13 mouse cellular contexts compared by ENCODE assay signal in genomic region chr6:128338876-128339275, GRCm38 (mm10). TPM values are rescaled to one million over a fixed set of nuclear protein-coding genes. Genes with fewer than 3 reads are reported as not detected.
DNase-seq lines count a peak whose midpoint lies in the region; ATAC-seq lines count a peak whose summit lies in the region.
"Had no signal": no experiment of that assay in that cellular context is flagged by ENCODE, and none has a peak within 500 bp of the region (broad histone marks: within the 10 kb centered on the region; RNA-seq: fewer than 3 reads in every experiment).

No protein-coding gene starts in this region.

- WGBS in kidney, embryonic 16.5 days, result 28% methylated on average over 5 of the region's 5 CpGs

- H3K27me3 ChIP-seq in kidney, embryonic 16.5 days (ENCODE audit: insufficient read depth, low read length), result no peaks in the 10 kb centered on the region
- H3K27me3 ChIP-seq: heart, embryonic 12.5 days had no signal

- no peak for ATAC-seq in kidney, embryonic 16.5 days (ENCODE audit: low FRiP score, low TSS enrichment)

- H3K36me3 ChIP-seq in kidney, embryonic 16.5 days (ENCODE audit: insufficient read depth, low read length), result peaks cover 9% of the 10 kb centered on the region

- H3K9ac ChIP-seq in kidney, embryonic 16.5 days (replicated peaks; ENCODE audit: low read length), result no peak overlapping the region
- H3K9ac ChIP-seq: heart, embryonic 12.5 days had no signal

- peak overlapping the region; percentile 63; the same call in 1 of the 2 replicates for H3K27ac ChIP-seq in kidney, embryonic 16.5 days (ENCODE audit: low read length)

- H3K4me1 ChIP-seq in kidney, embryonic 16.5 days (ENCODE audit: insufficient read depth, low read length), result peaks cover 28% of the 10 kb centered on the region

- no peak overlapping the region for H3K4me3 ChIP-seq in kidney, embryonic 16.5 days (ENCODE audit: low read length)
- H3K4me3 ChIP-seq: heart, embryonic 12.5 days had no signal

- H3K4me2 ChIP-seq in kidney, embryonic 16.5 days (replicated peaks; ENCODE audit: low read depth, low read length), result no peak overlapping the region
- H3K4me2 ChIP-seq: heart, embryonic 12.5 days had no signal

- DNase-seq in kidney, adult 8-10 months, result no peak
- peak; percentile 31 for DNase-seq in retina, postnatal 1 day
- DNase-seq in retina, embryonic 14.5 days (ENCODE audit: low spot score), result no peak
- DNase-seq in forelimb bud, embryonic 11.5 days (ENCODE audit: low read depth, low spot score), result peak; percentile 48
- no peak for DNase-seq in spleen, postnatal 36 days (ENCODE audit: low spot score in 2 of 2)
- no peak for DNase-seq in right cerebral cortex, postnatal 4 days
- DNase-seq: adrenal gland, adult 2 months; cerebellum, adult 9-10 months; kidney, postnatal 10 days had no signal

- H3K9me3 ChIP-seq in kidney, embryonic 16.5 days (ENCODE audit: low read length), result no peaks in the 10 kb centered on the region
- H3K9me3 ChIP-seq: G1E; heart, embryonic 12.5 days had no signal

RNA-seq across cellular contexts. Expression of gene Tulp3, which starts 16.8 kb away (rescaled TPM):
- 24.1 and 28.4 TPM in 2 replicates for polyA plus RNA-seq in kidney, embryonic 16.5 days (2015; fragmentation: Nextera tagmentation; extraction: Ambion mirVana)

RNA-seq across cellular contexts. Expression of gene Rhno1, which starts 23.8 kb away (rescaled TPM):
- 121 and 131 TPM in 2 replicates for polyA plus RNA-seq in kidney, embryonic 16.5 days (2015; fragmentation: Nextera tagmentation; extraction: Ambion mirVana)

RNA-seq across cellular contexts. Expression of gene Foxm1, which starts 23.9 kb away (rescaled TPM):
- 31.3 and 38.3 TPM in 2 replicates for polyA plus RNA-seq in kidney, embryonic 16.5 days (2015; fragmentation: Nextera tagmentation; extraction: Ambion mirVana)

RNA-seq across cellular contexts. Expression of gene Tex52, which starts 36.4 kb away (rescaled TPM):
- 0.21 and 0.35 TPM in 2 replicates for polyA plus RNA-seq in kidney, embryonic 16.5 days (2015; fragmentation: Nextera tagmentation; extraction: Ambion mirVana)
- polyA plus RNA-seq: adrenal gland, adult 2 months; G1E; urinary bladder, adult 2 months had no signal

RNA-seq across cellular contexts. Expression of gene Gm44596, which starts 36.4 kb away (rescaled TPM):
- not detected in 2 replicates for polyA plus RNA-seq in kidney, embryonic 16.5 days (2015; fragmentation: Nextera tagmentation; extraction: Ambion mirVana)
- polyA plus RNA-seq: adrenal gland, adult 2 months; G1E; heart, embryonic 12.5 days; urinary bladder, adult 2 months had no signal

Comparison
In these comparisons a context has a peak if more than half of its experiments do, and no peak if none do; other contexts are left out.
1. DNase-seq: peak in retina, postnatal 1 day (single experiment) and forelimb bud, embryonic 11.5 days (single experiment); none in kidney, adult 8-10 months (0 of 2), retina, embryonic 14.5 days (single experiment), spleen, postnatal 36 days (0 of 2) and right cerebral cortex, postnatal 4 days (single experiment).